Mouse (Mus musculus) testis, adult 2 months (tissue): Measurements from ENCODE around the gene Thada. TPM values are rescaled to one million over a fixed set of nuclear protein-coding genes. Genes with fewer than 3 reads are reported as not detected.
"Not testable (repeated sequence)": the region's sequence is repeated elsewhere in the genome, so short reads cannot be mapped to it uniquely, and the experiment has no call there.

ENCODE experiments used
- H3K27ac ChIP-seq: fragments of 200-500 bp; 2 replicates; pipeline ENCODE4 v1.5.1; 2012; ENCODE audit warnings: low read depth, low read length; ENCODE audit not compliant: control insufficient read depth, insufficient read depth
- H3K27me3 ChIP-seq: fragments of 200-500 bp; 2 replicates; pipeline ENCODE4 v1.6.1; 2012; ENCODE audit warnings: mild to moderate bottlenecking, low read length, moderate library complexity; ENCODE audit not compliant: control insufficient read depth, insufficient read depth
- H3K36me3 ChIP-seq: fragments of 200-500 bp; 2 replicates; pipeline ENCODE4 v1.6.1; 2012; ENCODE audit warnings: mild to moderate bottlenecking, low read length; ENCODE audit not compliant: control insufficient read depth, insufficient read depth
- H3K4me1 ChIP-seq: fragments of 200-500 bp; 2 replicates; pipeline ENCODE4 v1.6.1; 2012; ENCODE audit warnings: low read length; ENCODE audit not compliant: control insufficient read depth, insufficient read depth
- H3K4me3 ChIP-seq: fragments of 200-500 bp; 2 replicates; pipeline ENCODE4 v1.5.1; 2012; ENCODE audit warnings: low read depth, mild to moderate bottlenecking, low read length, moderate library complexity, mixed read lengths; ENCODE audit not compliant: control insufficient read depth
- CTCF ChIP-seq: fragments of 200-500 bp; IDR thresholded peaks from 2 replicates; pipeline ENCODE4 v1.5.1; 2012; ENCODE audit warnings: low read depth, mild to moderate bottlenecking, inconsistent platforms, low read length, moderate library complexity; ENCODE audit not compliant: control insufficient read depth, insufficient read depth, insufficient replicate concordance
- POLR2A ChIP-seq: fragments of 200-500 bp; IDR thresholded peaks from 2 replicates; pipeline ENCODE4 v1.6.1; 2012; ENCODE audit warnings: low read depth, mild to moderate bottlenecking, inconsistent platforms, low read length, moderate library complexity; ENCODE audit not compliant: control insufficient read depth
- polyA plus RNA-seq: library from polyadenylated mRNA; depleted of rRNA; stranded (reverse); fragments of >200 nt; gene quantifications from 2 replicates; pipeline ENCODE4 v1.2.3, GENCODE M21; 2012

Gene Thada
- polyA plus RNA-seq, 1 experiment = 15.8 TPM

- Histone ChIP-seq H3K27ac (no peak overlapping the region), H3K36me3 (no peaks in the 10 kb centered on the region), H3K4me3 (no peak overlapping the region), H3K4me1 (no peaks in the 10 kb centered on the region; the same call in 1 of the 2 replicates), H3K27me3 (no peaks in the 10 kb centered on the region)
- no peak for TF ChIP-seq POLR2A
- TF ChIP-seq CTCF = no peak
Measured at GRCm38 (mm10) chr17:84320576-84320975, 145.4 kb downstream of the Thada start.

- Histone ChIP-seq H3K4me1 (no peaks in the 10 kb centered on the region), H3K27ac (no peak overlapping the region), H3K4me3 (no peak overlapping the region), H3K27me3 (no peaks in the 10 kb centered on the region), H3K36me3 (no peaks in the 10 kb centered on the region)
- TF ChIP-seq POLR2A (no peak), CTCF (no peak)
Measured at GRCm38 (mm10) chr17:84314341-84314740, 151.7 kb downstream of the Thada start.

GRCm38 (mm10) chr17:84313494-84313893 is 152.5 kb downstream of the Thada start:
- no peaks in the 10 kb centered on the region for H3K4me1 ChIP-seq
- no peak overlapping the region for H3K27ac ChIP-seq
- H3K4me3 ChIP-seq = no peak overlapping the region
- TF ChIP-seq POLR2A = no peak
- TF ChIP-seq CTCF = no peak
- no peaks in the 10 kb centered on the region for H3K27me3 ChIP-seq
- H3K36me3 ChIP-seq = no peaks in the 10 kb centered on the region; the same call in 1 of the 2 replicates

- Histone ChIP-seq H3K4me1 (no peaks in the 10 kb centered on the region), H3K36me3 (no peaks in the 10 kb centered on the region; the same call in 1 of the 2 replicates), H3K4me3 (no peak overlapping the region), H3K27ac (no peak overlapping the region), H3K27me3 (no peaks in the 10 kb centered on the region)
- TF ChIP-seq POLR2A (no peak), CTCF (no peak)
Measured at GRCm38 (mm10) chr17:84306151-84306550, 159.9 kb downstream of the Thada start.

- no peak overlapping the region for H3K27ac ChIP-seq
- H3K4me1 ChIP-seq = no peaks in the 10 kb centered on the region
- TF ChIP-seq CTCF = no peak
- no peak for TF ChIP-seq POLR2A
- no peaks in the 10 kb centered on the region for H3K27me3 ChIP-seq
- H3K4me3 ChIP-seq = no peak overlapping the region
- no peaks in the 10 kb centered on the region; the same call in 1 of the 2 replicates for H3K36me3 ChIP-seq
Measured at GRCm38 (mm10) chr17:84305074-84305473, 160.9 kb downstream of the Thada start.

- no peak overlapping the region for H3K4me3 ChIP-seq
- no peaks in the 10 kb centered on the region for H3K4me1 ChIP-seq
- no peaks in the 10 kb centered on the region for H3K27me3 ChIP-seq
- no peaks in the 10 kb centered on the region; the same call in 1 of the 2 replicates for H3K36me3 ChIP-seq
- H3K27ac ChIP-seq = no peak overlapping the region
- TF ChIP-seq CTCF = no peak
- TF ChIP-seq POLR2A = no peak
Measured at GRCm38 (mm10) chr17:84304141-84304540, 161.9 kb downstream of the Thada start.

GRCm38 (mm10) chr17:84297976-84298375 is 168.0 kb downstream of the Thada start:
- no peaks in the 10 kb centered on the region for H3K4me1 ChIP-seq
- no peak overlapping the region for H3K27ac ChIP-seq
- no peaks in the 10 kb centered on the region for H3K36me3 ChIP-seq
- no peak for TF ChIP-seq POLR2A
- no peak for TF ChIP-seq CTCF
- no peak overlapping the region for H3K4me3 ChIP-seq
- H3K27me3 ChIP-seq = no peaks in the 10 kb centered on the region

- no peak overlapping the region for H3K4me3 ChIP-seq
- no peaks in the 10 kb centered on the region; the same call in 1 of the 2 replicates for H3K4me1 ChIP-seq
- H3K36me3 ChIP-seq = no peaks in the 10 kb centered on the region
- H3K27me3 ChIP-seq = no peaks in the 10 kb centered on the region
- peak overlapping the region; percentile 23; the same call in 1 of the 2 replicates for H3K27ac ChIP-seq
- TF ChIP-seq CTCF (no peak), POLR2A (no peak)
Measured at GRCm38 (mm10) chr17:84293221-84293620, 172.8 kb downstream of the Thada start.

GRCm38 (mm10) chr17:84291228-84291627 is 174.8 kb downstream of the Thada start:
- not testable (repeated sequence) for H3K27ac ChIP-seq, H3K4me1 ChIP-seq, H3K27me3 ChIP-seq, H3K36me3 ChIP-seq, H3K4me3 ChIP-seq
